Mouse (Mus musculus) heart, embryonic 11.5 days (tissue): ENCODE data around the gene Cyb5d1. TPM values are rescaled to one million over a fixed set of nuclear protein-coding genes. Genes with fewer than 3 reads are reported as not detected.

ENCODE experiments used
- ATAC-seq: fragments of 200-750 bp; cut with Nextera tagmentation; replicated peaks from 2 replicates; pipeline ENCODE4 v1.8.0; 2017; ENCODE audit warnings: moderate library complexity; ENCODE audit not compliant: insufficient number of reproducible peaks, low FRiP score, low TSS enrichment
- H3K27ac ChIP-seq: fragments of 300-500 bp; sonication (generic); 2 replicates; pipeline ENCODE4 v1.5.1; 2014; ENCODE audit warnings: mild to moderate bottlenecking, low read depth, low read length
- H3K27me3 ChIP-seq: fragments of 300-500 bp; sonication (generic); 2 replicates; pipeline ENCODE4 v1.6.1; 2014; ENCODE audit warnings: mild to moderate bottlenecking, low read length, mixed read lengths; ENCODE audit not compliant: control insufficient read depth, insufficient read depth
- H3K36me3 ChIP-seq: fragments of 300-500 bp; sonication (generic); 2 replicates; pipeline ENCODE4 v1.6.1; 2014; ENCODE audit warnings: mild to moderate bottlenecking, low read length, moderate library complexity, mixed read lengths; ENCODE audit not compliant: control insufficient read depth, insufficient read depth
- H3K4me1 ChIP-seq: fragments of 300-500 bp; sonication (generic); 2 replicates; pipeline ENCODE4 v1.6.1; 2014; ENCODE audit warnings: low read length; ENCODE audit not compliant: control insufficient read depth, insufficient read depth
- H3K4me2 ChIP-seq: fragments of 300-500 bp; sonication (generic); 2 replicates; pipeline ENCODE4 v1.6.1; 2014; ENCODE audit warnings: mild to moderate bottlenecking, moderate library complexity
- H3K4me3 ChIP-seq: fragments of 300-500 bp; sonication (generic); 2 replicates; pipeline ENCODE4 v1.5.1; 2014; ENCODE audit warnings: low read depth, low read length
- H3K9ac ChIP-seq: fragments of 300-500 bp; sonication (generic); 2 replicates; pipeline ENCODE4 v1.6.1; 2014; ENCODE audit warnings: mild to moderate bottlenecking, low read depth, low read length, moderate library complexity
- H3K9me3 ChIP-seq: fragments of 300-500 bp; sonication (generic); replicated peaks from 2 replicates; pipeline ENCODE4 v1.6.1; 2016; ENCODE audit warnings: low read length; ENCODE audit not compliant: control insufficient read depth
- WGBS: fragments of 180-500 bp; shearing (Covaris S2); extraction: QIAGEN DNeasy Blood & Tissue Kit; methylation state at CpG from one replicate; pipeline ENCODE4 v1.1.7; 2014; ENCODE audit not compliant: insufficient replicate concordance; 5-methylcytosine and 5-hydroxymethylcytosine counted together
- polyA plus RNA-seq: library from polyadenylated mRNA; unstranded; fragments of >200 nt; fragmentation: Nextera tagmentation; extraction: Ambion mirVana; gene quantifications from 2 replicates; pipeline ENCODE4 v1.2.1, GENCODE M21; 2014

Cyb5d1 gene
- polyA plus RNA-seq, 1 experiment from 2014 or later: 19.6 TPM

GRCm38 (mm10) chr11:69412548-69412947 is 17.1 kb upstream of the Cyb5d1 start:
- no peaks in the 10 kb centered on the region for H3K9me3 ChIP-seq
- H3K4me1 ChIP-seq: peaks cover 49% of the 10 kb centered on the region
- no peaks in the 10 kb centered on the region for H3K27me3 ChIP-seq
- H3K9ac ChIP-seq: peak overlapping the region; percentile 92; the same call in 1 of the 2 replicates
- peak overlapping the region; percentile 90; the same call in 1 of the 2 replicates for H3K4me3 ChIP-seq
- peak overlapping the region; percentile 99 for H3K4me2 ChIP-seq
- WGBS: 56% methylated on average over 7 of the region's 7 CpGs
- ATAC-seq: no peak
- peaks cover 6% of the 10 kb centered on the region for H3K36me3 ChIP-seq
- peak overlapping the region; percentile 98 for H3K27ac ChIP-seq

GRCm38 (mm10) chr11:69411538-69412203 is 16.2 kb upstream of the Cyb5d1 start:
- H3K4me1 ChIP-seq: peaks cover 42% of the 10 kb centered on the region

DNA sequence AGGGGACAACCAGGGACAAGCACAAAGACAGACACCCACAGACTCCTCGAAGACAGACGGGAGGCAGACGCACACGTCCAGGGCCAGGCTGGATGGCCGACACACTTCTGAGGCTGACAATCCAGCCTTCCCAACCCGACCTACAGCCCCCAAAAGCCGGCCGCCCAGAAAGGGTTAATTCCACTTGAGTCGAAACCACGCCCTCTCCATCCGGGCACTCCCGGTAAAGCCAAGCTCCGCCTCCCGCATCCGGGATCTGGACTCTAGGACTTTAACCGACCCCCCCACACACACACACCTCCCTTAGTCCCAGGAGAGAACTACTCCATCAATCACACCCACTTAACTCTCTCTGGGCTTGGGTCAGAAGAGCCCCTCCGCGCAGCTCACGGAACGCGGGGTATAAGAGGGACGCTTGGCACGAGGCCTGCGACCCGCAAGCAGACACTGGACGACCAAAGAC is 15.7 kb upstream of the Cyb5d1 start:
- Histone ChIP-seq H3K27ac (peak overlapping the region; percentile 98), H3K27me3 (no peaks in the 10 kb centered on the region), H3K9me3 (no peaks in the 10 kb centered on the region), H3K4me1 (peaks cover 42% of the 10 kb centered on the region), H3K4me2 (peak overlapping the region; percentile 99), H3K36me3 (peaks cover 18% of the 10 kb centered on the region), H3K4me3 (peak overlapping the region; percentile 90), H3K9ac (peak overlapping the region; percentile 92)
- ATAC-seq: peak; percentile 40
- under 1% methylated on average over 26 of the region's 26 CpGs for WGBS

More at GRCm38 (mm10) chr11:69411538-69412203, 16.2 kb upstream of the Cyb5d1 start:
- H3K4me3 ChIP-seq: peak overlapping the region; percentile 90
- peak overlapping the region; percentile 92 for H3K9ac ChIP-seq
- H3K27ac ChIP-seq: peak overlapping the region; percentile 98
- peaks cover 14% of the 10 kb centered on the region for H3K36me3 ChIP-seq
- H3K27me3 ChIP-seq: no peaks in the 10 kb centered on the region
- ATAC-seq: no peak; the same call in 1 of the 2 replicates
- H3K4me2 ChIP-seq: peak overlapping the region; percentile 99
- no peaks in the 10 kb centered on the region for H3K9me3 ChIP-seq
- WGBS: under 1% methylated on average over 37 of the region's 39 CpGs

DNA sequence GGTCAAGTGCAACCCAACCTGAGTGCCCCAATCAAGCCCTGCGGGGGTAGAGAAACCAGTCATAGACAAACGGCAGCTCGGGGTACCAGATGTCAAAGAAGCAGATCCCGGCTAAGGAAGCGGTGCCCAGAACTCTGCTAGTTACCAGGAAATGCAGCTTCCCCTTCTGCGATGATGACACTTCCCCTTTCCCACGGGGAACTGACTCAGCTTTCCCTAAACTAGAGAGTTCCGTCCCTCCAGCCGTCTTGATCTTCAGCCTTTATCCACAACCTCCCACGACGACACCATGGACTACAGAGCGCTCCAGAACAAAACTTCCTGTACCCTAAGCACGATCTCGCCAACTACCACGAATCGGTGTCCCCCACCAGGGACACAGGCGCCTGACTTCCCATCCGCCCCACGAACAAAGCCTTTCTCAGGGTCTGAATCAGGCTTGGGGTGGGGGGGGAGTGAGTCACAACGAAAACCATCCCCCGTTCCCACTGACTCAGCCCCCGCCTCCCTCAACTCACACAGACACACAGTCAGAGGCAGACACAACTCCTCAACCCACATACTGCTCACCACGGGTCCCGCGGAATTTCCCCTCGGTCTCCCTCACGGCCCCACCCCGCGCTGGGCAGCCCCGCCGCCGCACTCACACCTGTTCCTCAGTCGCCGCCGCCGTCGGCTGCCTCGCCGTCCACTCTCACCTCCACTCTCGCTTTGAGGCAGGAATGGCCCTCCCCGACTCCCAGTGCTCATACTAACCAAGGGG is 15.1 kb upstream of the Cyb5d1 start:
- peak overlapping the region; percentile 99 for H3K4me2 ChIP-seq
- H3K4me1 ChIP-seq: peaks cover 42% of the 10 kb centered on the region
- H3K9ac ChIP-seq: peak overlapping the region; percentile 92
- H3K36me3 ChIP-seq: peaks cover 25% of the 10 kb centered on the region
- under 1% methylated on average over 41 of the region's 41 CpGs for WGBS
- H3K4me3 ChIP-seq: peak overlapping the region; percentile 90
- H3K9me3 ChIP-seq: no peaks in the 10 kb centered on the region
- peak overlapping the region; percentile 98 for H3K27ac ChIP-seq
- no peaks in the 10 kb centered on the region for H3K27me3 ChIP-seq
- ATAC-seq: 0 out of 2 replicates have a peak, but pooled peaks have one; percentile 7

- WGBS: 0% methylated on average over 18 of the region's 18 CpGs
- H3K4me1 ChIP-seq: peaks cover 42% of the 10 kb centered on the region
- no peak for ATAC-seq
Measured at GRCm38 (mm10) chr11:69410045-69410309, 14.5 kb upstream of the Cyb5d1 start.

GRCm38 (mm10) chr11:69409378-69410044 is 14.1 kb upstream of the Cyb5d1 start:
- 0% methylated on average over 46 of the region's 46 CpGs for whole genome bisulfite sequencing
- Histone ChIP-seq H3K4me1 (peaks cover 38% of the 10 kb centered on the region), H3K9me3 (no peaks in the 10 kb centered on the region), H3K4me3 (peak overlapping the region; percentile 90), H3K27me3 (no peaks in the 10 kb centered on the region), H3K9ac (peak overlapping the region; percentile 92), H3K4me2 (peak overlapping the region; percentile 99), H3K36me3 (peaks cover 33% of the 10 kb centered on the region), H3K27ac (peak overlapping the region; percentile 98)
- peak; percentile 31; the same call in 1 of the 2 replicates for ATAC-seq

More at GRCm38 (mm10) chr11:69410045-69410309, 14.5 kb upstream of the Cyb5d1 start:
- H3K27ac ChIP-seq: peak overlapping the region; percentile 98
- H3K27me3 ChIP-seq: no peaks in the 10 kb centered on the region
- H3K4me2 ChIP-seq: peak overlapping the region; percentile 99
- peak overlapping the region; percentile 92 for H3K9ac ChIP-seq
- H3K36me3 ChIP-seq: peaks cover 29% of the 10 kb centered on the region
- H3K4me3 ChIP-seq: peak overlapping the region; percentile 90
- no peaks in the 10 kb centered on the region for H3K9me3 ChIP-seq

DNA sequence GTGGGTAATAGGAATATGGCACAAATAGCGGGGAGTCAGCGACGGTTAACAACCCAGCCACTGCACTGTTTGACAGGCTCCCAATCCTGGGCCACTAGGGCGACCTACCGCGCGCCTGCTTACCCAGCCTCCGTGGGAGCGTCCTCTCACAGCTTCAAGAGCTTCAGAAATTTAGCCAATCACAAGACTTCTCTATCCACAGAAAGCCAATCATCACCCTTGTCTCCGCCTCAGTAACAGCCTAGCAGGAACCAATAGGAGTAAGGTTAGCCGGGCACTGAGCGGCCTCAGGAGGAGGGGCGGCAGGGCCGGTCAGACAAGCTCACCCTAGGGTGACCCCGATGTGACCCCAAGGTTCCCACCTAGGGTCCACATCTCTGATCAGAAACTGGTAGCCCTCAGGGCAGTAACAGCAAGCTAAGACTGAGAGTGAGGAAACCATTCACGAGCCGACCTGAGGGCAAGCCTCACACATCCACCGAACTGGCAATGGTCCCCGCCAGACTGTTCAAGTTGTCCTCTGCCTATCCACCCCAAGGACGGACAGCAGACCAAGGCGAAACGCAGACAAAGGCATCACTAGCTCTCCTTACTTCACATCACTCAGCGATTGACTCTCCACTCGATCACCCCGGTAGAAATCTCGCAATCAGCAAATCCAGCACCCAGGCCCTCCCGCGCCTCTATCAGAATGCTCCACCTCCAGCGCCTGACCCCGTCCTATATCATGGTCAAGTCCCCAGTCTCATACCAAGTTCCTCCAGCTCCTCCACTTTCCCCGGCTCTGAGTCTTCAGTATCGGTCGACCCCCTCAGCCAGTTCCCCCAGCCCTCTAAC is 13.3 kb upstream of the Cyb5d1 start:
- H3K4me3 ChIP-seq: peak overlapping the region; percentile 90
- no peaks in the 10 kb centered on the region for H3K9me3 ChIP-seq
- peaks cover 38% of the 10 kb centered on the region for H3K36me3 ChIP-seq
- ATAC-seq: peak; percentile 70
- 1% methylated on average over 33 of the region's 33 CpGs for WGBS
- H3K4me1 ChIP-seq: peaks cover 30% of the 10 kb centered on the region
- no peaks in the 10 kb centered on the region for H3K27me3 ChIP-seq
- peak overlapping the region; percentile 99 for H3K4me2 ChIP-seq
- peak overlapping the region; percentile 98 for H3K27ac ChIP-seq
- peak overlapping the region; percentile 92 for H3K9ac ChIP-seq

DNA sequence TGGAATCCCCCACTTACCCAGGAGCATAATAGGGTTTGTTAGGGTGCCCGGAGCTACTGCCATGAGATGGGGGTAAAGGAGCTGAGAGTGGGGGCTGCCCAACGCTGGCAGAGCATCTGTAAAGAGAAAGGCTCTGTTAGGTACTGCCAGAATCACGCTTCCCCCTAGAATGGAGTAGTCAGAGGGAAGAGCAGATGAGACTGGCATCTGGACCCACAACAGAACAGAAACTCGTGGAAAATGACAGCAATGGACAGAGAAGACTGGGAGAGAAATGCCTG is 12.2 kb upstream of the Cyb5d1 start:
- 85% methylated on average over 4 of the region's 4 CpGs for WGBS
- ATAC-seq: no peak
- Histone ChIP-seq H3K27me3 (no peaks in the 10 kb centered on the region), H3K9me3 (no peaks in the 10 kb centered on the region), H3K4me1 (peaks cover 19% of the 10 kb centered on the region), H3K27ac (no peak overlapping the region), H3K4me3 (peak overlapping the region; percentile 90; the same call in 1 of the 2 replicates), H3K36me3 (peaks cover 43% of the 10 kb centered on the region), H3K9ac (no peak overlapping the region), H3K4me2 (peak overlapping the region; percentile 99)
